Mouse (Mus musculus) right cerebral cortex, postnatal 4 days (tissue): ENCODE data around the gene Ppp1ca.

Source experiments
- DNase-seq: peaks from one replicate; pipeline ENCODE4 v3.0.0-alpha.2; 2022

Gene Ppp1ca

DNA sequence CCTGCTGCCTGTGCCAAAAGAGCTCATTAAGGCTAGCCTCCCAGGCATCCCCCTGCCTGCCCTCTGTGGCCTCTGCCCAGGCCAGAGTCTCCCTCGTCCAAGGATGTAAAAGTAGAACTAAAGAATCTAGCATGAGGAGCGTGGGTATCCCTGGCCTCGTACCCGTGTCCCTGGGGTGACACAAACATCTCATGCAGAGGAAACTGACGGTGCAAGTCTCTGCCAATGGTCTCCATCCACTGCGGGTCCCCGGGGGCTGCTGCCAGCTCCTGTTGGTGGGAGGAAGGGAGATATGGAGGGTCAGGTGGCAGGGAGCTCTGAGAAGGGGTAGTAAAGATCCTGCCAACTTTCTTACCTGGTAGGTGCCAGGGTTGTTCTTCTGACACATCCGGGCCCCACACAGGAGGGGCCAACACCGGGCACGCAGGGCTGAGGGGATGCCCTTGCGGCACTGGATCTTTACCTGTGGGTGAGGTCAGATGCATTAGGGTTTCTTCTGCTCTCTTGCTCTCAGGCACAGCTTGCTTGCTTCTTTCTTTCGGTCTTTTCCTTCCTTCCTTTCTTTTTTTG is 2.7 kb upstream of the Ppp1ca start:
- DNase-seq, result no peak

DNA sequence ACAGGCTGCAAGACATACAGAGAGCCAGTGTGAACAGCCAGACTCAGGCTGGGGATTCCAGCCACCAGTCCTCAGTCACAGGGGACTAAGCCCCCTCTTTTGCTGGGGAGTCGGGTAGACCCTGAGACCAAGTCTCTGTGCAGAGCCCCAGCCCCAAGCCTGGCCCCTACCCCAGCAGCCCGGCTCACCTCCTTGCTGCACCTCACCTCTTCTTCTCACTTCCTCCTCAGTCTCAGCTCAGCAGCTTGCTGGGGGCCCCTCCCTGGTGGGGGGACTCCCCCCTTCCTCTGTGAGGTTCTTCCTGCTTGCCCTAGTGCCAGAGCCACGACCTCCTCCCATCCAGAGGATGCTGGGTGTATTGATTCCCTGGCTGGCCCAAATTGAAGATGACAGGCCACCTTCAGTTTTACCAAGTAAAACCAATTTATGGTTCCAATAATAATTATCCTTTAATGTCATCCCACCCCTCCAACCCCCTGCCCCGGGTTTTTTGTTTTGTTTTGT is 982 bp upstream of the Ppp1ca start, which contains the start of gene Tbc1d10c:
Tbc1d10c (minus strand) TSS at position 454 of the 504 bp plus-strand sequence.
- no peak for DNase-seq

GRCm38 (mm10) chr19:4192251-4192985 is 553 bp downstream of the Ppp1ca start:
- DNase-seq, result no peak

- DNase-seq, result no peak
These were observed 1.3 kb downstream of the Ppp1ca start for GRCm38 (mm10) chr19:4193129-4193528.

GRCm38 (mm10) chr19:4194021-4194724 is 2.3 kb downstream of the Ppp1ca start:
- no peak for DNase-seq

GRCm38 (mm10) chr19:4194776-4195650 is 3.1 kb downstream of the Ppp1ca start:
- no peak for DNase-seq

DNA sequence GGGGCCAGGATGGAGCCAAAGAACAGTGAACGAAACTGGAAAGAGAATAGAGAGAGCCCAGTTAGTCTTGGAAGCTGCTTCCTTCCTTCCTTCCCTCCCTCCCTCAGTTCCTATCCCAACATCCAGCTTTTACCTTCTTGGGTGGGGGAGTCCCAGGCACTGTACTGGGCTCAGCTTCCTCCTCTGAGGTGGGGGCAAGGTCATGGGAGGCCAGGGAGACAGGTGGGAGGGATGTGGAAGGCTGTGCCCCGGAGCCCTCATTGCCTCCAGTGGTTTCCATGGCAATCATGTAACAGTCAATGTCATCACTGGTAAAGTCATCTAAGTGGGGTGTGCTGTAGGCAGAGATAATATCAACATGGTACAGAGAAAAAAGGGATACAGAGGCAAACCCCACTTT is 4.2 kb downstream of the Ppp1ca start:
- no peak for DNase-seq

- DNase-seq, result no peak
These were observed 4.7 kb downstream of the Ppp1ca start for GRCm38 (mm10) chr19:4196548-4196947.

DNA sequence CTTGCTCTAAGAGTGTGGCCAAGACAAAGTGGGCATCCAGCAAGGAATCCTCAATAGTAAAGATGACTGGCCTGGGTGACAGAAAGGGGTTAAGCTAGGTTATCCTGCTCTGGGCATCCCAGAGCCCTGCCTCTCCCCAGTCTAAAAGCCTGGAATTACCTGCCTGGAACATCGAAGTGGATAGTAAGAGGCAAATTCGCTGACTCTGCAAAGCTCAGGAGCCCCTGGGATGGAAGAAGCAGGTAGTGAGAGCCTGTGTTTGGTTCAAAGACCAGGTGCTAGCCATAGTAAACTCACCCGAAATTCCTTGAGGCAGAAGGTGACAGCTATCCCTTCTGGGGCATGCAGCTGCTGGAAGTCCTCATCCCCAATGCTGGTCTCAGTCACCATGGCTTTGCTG is 5.3 kb downstream of the Ppp1ca start:
- no peak for DNase-seq

DNA sequence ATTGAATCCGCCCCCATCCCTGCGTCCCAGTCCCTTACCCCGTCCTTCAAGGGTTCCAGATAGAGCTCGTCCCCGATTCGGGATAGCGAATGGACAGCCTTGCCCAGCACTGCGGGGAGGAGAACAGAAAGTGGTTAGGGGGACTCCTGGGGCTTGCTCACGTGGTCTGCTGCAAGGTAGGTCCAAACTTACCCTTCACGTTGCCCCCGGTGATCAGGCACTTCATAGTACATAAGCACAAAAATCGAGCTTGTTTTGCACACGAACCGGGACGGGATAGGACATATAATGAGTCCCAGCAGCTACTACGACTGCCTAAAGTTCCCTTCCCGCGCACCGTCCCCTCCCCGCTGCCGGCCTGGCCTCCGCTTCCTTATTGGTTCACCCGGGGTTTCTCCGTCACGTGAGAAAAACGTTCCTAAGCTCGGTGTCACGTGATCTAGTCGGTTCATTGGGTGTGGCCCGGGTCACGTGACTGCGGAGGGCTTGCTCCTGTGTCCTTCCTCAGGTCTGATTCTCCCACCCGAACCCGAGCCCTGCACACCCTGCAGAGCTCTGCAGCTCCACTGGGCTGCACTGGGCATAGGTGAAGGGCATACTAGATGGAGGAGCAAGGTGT is 9.5 kb downstream of the Ppp1ca start, which contains the start of gene Rad9a:
Rad9a (minus strand) TSS at position 372 of the 619 bp plus-strand sequence.
- DNase-seq, result peak; percentile 94

DNA sequence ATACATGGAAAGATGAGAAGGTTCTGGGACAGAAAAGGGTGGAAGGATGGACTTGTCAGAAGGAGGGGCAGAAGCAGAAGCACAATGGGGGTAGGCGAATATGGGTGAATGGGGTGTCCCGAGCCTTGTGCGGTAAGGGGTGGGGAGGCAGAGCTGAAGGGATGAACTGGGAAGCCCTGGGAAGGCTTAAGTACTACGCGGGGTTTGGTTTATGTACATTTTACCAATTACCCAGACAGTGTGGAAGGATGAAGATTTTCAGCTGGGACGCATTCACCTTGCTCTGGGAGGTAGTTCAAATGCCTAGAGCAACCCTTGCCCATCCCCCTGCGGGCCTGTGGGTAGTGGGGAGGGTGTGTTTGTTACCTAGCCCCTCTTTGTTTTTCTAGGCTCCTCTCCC is 10.3 kb downstream of the Ppp1ca start:
- DNase-seq, result no peak

GRCm38 (mm10) chr19:4203148-4203547 is 11.3 kb downstream of the Ppp1ca start:
- DNase-seq, result no peak

- no peak for DNase-seq
These were observed 11.9 kb downstream of the Ppp1ca start for GRCm38 (mm10) chr19:4203604-4204326.

- no peak for DNase-seq
These were observed 13.0 kb downstream of the Ppp1ca start for GRCm38 (mm10) chr19:4204889-4205288.

DNA sequence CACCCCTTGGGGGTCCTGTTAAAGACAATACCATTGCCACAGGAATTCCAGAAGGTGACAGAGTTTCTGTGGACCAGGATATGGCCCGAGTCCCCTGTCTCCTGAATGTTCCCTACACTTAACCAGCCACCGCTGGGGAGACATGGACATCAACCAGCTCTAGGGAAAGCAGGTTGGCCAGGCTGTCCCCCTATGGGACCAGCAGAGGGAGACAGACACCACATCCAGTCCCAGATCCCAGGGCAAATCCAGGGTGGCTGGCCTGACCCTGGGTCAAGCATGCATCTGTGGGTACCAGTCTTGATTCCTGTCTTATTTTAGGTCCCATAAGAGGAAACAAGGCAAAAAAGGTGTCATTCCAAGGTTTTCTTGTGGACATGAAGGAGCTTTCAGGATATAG is 15.1 kb downstream of the Ppp1ca start:
- DNase-seq, result no peak

DNA sequence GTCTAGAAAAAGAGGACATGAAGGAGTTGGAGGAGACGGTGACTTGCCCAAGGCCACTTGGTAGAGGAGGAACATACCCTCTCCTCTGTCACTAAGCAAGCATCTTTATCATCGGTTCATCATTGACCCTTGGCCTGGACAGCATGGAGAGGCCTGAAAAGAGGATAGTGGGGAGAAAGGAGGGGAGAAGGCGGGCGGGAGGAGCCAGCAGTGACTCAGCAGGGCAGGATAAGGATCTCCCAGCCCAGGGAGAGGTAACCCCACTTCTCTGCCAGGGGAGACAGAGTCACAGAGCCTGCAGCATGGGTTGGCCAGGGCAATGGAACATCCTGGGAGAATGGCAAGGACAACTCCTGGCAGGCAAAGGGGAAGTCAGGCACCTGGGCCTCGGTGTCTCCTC is 16.7 kb downstream of the Ppp1ca start:
- no peak for DNase-seq

GRCm38 (mm10) chr19:4211891-4212588 is 20.2 kb downstream of the Ppp1ca start:
- no peak for DNase-seq

- DNase-seq, result no peak
These were observed 21.7 kb downstream of the Ppp1ca start for GRCm38 (mm10) chr19:4213524-4213974.

GRCm38 (mm10) chr19:4214071-4214770 is 22.4 kb downstream of the Ppp1ca start, which contains the start of the genes Clcf1 and AC109138.7:
Gene Clcf1 (plus strand): TSS chr19:4214238.
Gene AC109138.7 (plus strand): TSS chr19:4214357.
- DNase-seq, result no peak
